8 mouse cellular contexts compared by ENCODE assay signal in genomic region chr13:30186456-30186855, GRCm38 (mm10). TPM values are rescaled to one million over a fixed set of nuclear protein-coding genes. Genes with fewer than 3 reads are reported as not detected.
DNase-seq lines count a peak whose midpoint lies in the region; ATAC-seq and TF ChIP-seq lines count a peak whose summit lies in the region.

No protein-coding gene starts in this region.

- H3K9ac ChIP-seq in lung, embryonic 14.5 days: no peak overlapping the region
- H3K9ac ChIP-seq in hindbrain, embryonic 12.5 days: no peak overlapping the region
- H3K9ac ChIP-seq in limb, embryonic 12.5 days (replicated peaks): no peak overlapping the region

- peak overlapping the region; percentile 32 for H3K27ac ChIP-seq in lung, embryonic 14.5 days (ENCODE audit: low read depth)
- H3K27ac ChIP-seq in hindbrain, embryonic 12.5 days: peak overlapping the region; percentile 40; the same call in 1 of the 2 replicates
- peak overlapping the region; percentile 50 for H3K27ac ChIP-seq in limb, embryonic 12.5 days

- 59% methylated on average over 8 of the region's 8 CpGs for WGBS in lung, embryonic 14.5 days
- 63% methylated on average over 8 of the region's 8 CpGs for WGBS in lung, adult 2 months
- 40% methylated on average over 8 of the region's 8 CpGs for WGBS in hindbrain, embryonic 12.5 days
- WGBS in limb, embryonic 12.5 days: 47% methylated on average over 8 of the region's 8 CpGs

- TF ChIP-seq CTCF in lung, embryonic 14.5 days (IDR thresholded peaks at IDR 0.05; ENCODE audit: low read depth): no peak
- no peak for TF ChIP-seq CTCF in lung, adult 2 months (IDR thresholded peaks at IDR 0.05; ENCODE audit: insufficient read depth, low read length)

- H3K4me3 ChIP-seq in lung, embryonic 14.5 days (ENCODE audit: low read depth, low read length): no peak overlapping the region
- no peak overlapping the region for H3K4me3 ChIP-seq in lung, adult 2 months (replicated peaks; ENCODE audit: extremely low read depth, low read depth, low read length)
- H3K4me3 ChIP-seq in hindbrain, embryonic 12.5 days: no peak overlapping the region
- H3K4me3 ChIP-seq in limb, embryonic 12.5 days (replicated peaks): no peak overlapping the region

- TF ChIP-seq POLR2A in lung, adult 2 months (IDR thresholded peaks at IDR 0.05; ENCODE audit: borderline replicate concordance, extremely low read depth, low read depth, low read length): no peak

- DNase-seq in lung, embryonic 14.5 days: peak; percentile 50
- no peak for DNase-seq in lung, adult 2 months
- DNase-seq in right cerebral cortex, adult 2 months (ENCODE audit: low spot score in 2 of 2): peak; percentile 69 to 72
- DNase-seq in urinary bladder, postnatal 36 days (ENCODE audit: low spot score in 2 of 2): no peak
- no peak for DNase-seq in thymus, adult 18-20 months
- DNase-seq in embryo, embryonic 10.5 days (ENCODE audit: low spot score): no peak

- peak; percentile 70 for ATAC-seq in lung, embryonic 14.5 days (ENCODE audit: insufficient read depth)
- peak; percentile 86 for ATAC-seq in hindbrain, embryonic 12.5 days (ENCODE audit: low FRiP score)
- ATAC-seq in limb, embryonic 12.5 days (ENCODE audit: insufficient number of reproducible peaks, insufficient read depth, low FRiP score, low TSS enrichment, low read depth): peak; percentile 76; the same call in 1 of the 2 replicates

- H3K27me3 ChIP-seq in lung, embryonic 14.5 days (ENCODE audit: insufficient read depth, low read length): no peaks in the 10 kb centered on the region
- no peaks in the 10 kb centered on the region for H3K27me3 ChIP-seq in hindbrain, embryonic 12.5 days
- no peaks in the 10 kb centered on the region for H3K27me3 ChIP-seq in limb, embryonic 12.5 days

- no peak overlapping the region for H3K4me2 ChIP-seq in lung, embryonic 14.5 days
- no peak overlapping the region for H3K4me2 ChIP-seq in hindbrain, embryonic 12.5 days (replicated peaks)
- no peak overlapping the region for H3K4me2 ChIP-seq in limb, embryonic 12.5 days

- no peaks in the 10 kb centered on the region for H3K9me3 ChIP-seq in lung, embryonic 14.5 days (ENCODE audit: low read depth, low read length)
- H3K9me3 ChIP-seq in hindbrain, embryonic 12.5 days (replicated peaks): no peaks in the 10 kb centered on the region
- H3K9me3 ChIP-seq in limb, embryonic 12.5 days: no peaks in the 10 kb centered on the region

- no peaks in the 10 kb centered on the region for H3K4me1 ChIP-seq in lung, embryonic 14.5 days (ENCODE audit: insufficient read depth)
- H3K4me1 ChIP-seq in lung, adult 2 months (ENCODE audit: control insufficient read depth, insufficient read depth, low read length): no peaks in the 10 kb centered on the region; the same call in 1 of the 2 replicates
- peaks cover 8% of the 10 kb centered on the region for H3K4me1 ChIP-seq in hindbrain, embryonic 12.5 days
- peaks cover 19% of the 10 kb centered on the region for H3K4me1 ChIP-seq in limb, embryonic 12.5 days (replicated peaks)

- H3K36me3 ChIP-seq in lung, embryonic 14.5 days (ENCODE audit: insufficient read depth): no peaks in the 10 kb centered on the region
- no peaks in the 10 kb centered on the region for H3K36me3 ChIP-seq in hindbrain, embryonic 12.5 days
- H3K36me3 ChIP-seq in limb, embryonic 12.5 days: no peaks in the 10 kb centered on the region

RNA-seq across cellular contexts. Expression of gene Mboat1, which starts 50.2 kb away (rescaled TPM):
- 25.9 and 28.3 TPM in 2 replicates for polyA plus RNA-seq in lung, embryonic 14.5 days (2014; fragmentation: Nextera tagmentation; extraction: Ambion mirVana)
- polyA plus RNA-seq in lung, adult 2 months (2012; rRNA removed): 7.0 and 7.5 TPM in 2 replicates
- polyA plus RNA-seq in hindbrain, embryonic 12.5 days (2016; fragmentation: Nextera tagmentation; extraction: Ambion mirVana): 6.6 and 6.7 TPM in 2 replicates
- 6.8 and 7.4 TPM in 2 replicates for polyA plus RNA-seq in limb, embryonic 12.5 days (2016; fragmentation: Nextera tagmentation; extraction: Ambion mirVana)

Comparison
In these comparisons a context has a peak if more than half of its experiments do, and no peak if none do; other contexts are left out.
1. DNase-seq: peak in lung, embryonic 14.5 days (single experiment) and right cerebral cortex, adult 2 months (2 of 2); none in lung, adult 2 months (single experiment), urinary bladder, postnatal 36 days (0 of 2), thymus, adult 18-20 months (0 of 2) and embryo, embryonic 10.5 days (single experiment).
2. Peak in every context shown above with its lines, with median percentiles within 50 percentile points of each other: ATAC-seq and H3K27ac ChIP-seq.